Mouse (Mus musculus) lung, postnatal 25 days (tissue): ENCODE measurements at regions not wholly inside any gene's neighbourhood (a gene's known extent, or its start where the extent isn't known, plus 50 kb on each side); places are given as distances from the start of the nearest gene placed in this dataset.

Source experiments
- DNase-seq: peaks from one replicate; pipeline ENCODE4 v3.0.0; 2022; ENCODE audit warnings: low spot score

GRCm38 (mm10) chr9:52841105-52841504, 161.5 kb upstream of the AI593442 start:
- DNase-seq: no peak

GRCm38 (mm10) chr9:52839996-52840395, 160.4 kb upstream of the AI593442 start:
- no peak for DNase-seq

GRCm38 (mm10) chr9:52836151-52836630, 156.6 kb upstream of the AI593442 start:
- DNase-seq: no peak

- no peak for DNase-seq
Observed at GRCm38 (mm10) chr9:52835481-52836150, 156.0 kb upstream of the AI593442 start.

GRCm38 (mm10) chr9:52826781-52827180, 147.2 kb upstream of the AI593442 start:
- no peak for DNase-seq

- DNase-seq: no peak
Observed at GRCm38 (mm10) chr9:52816309-52816708, 136.7 kb upstream of the AI593442 start.

- DNase-seq: no peak
Observed at GRCm38 (mm10) chr9:52802969-52803368, 123.4 kb upstream of the AI593442 start.

- no peak for DNase-seq
Observed at GRCm38 (mm10) chr9:52801801-52802200, 122.2 kb upstream of the AI593442 start.

GRCm38 (mm10) chr9:52800476-52800875, 120.9 kb upstream of the AI593442 start:
- DNase-seq: peak; percentile 5

GRCm38 (mm10) chr9:52792596-52792995, 113.0 kb upstream of the AI593442 start:
- DNase-seq: no peak

- DNase-seq: no peak
Observed at GRCm38 (mm10) chr9:52782520-52782919, 102.9 kb upstream of the AI593442 start.

GRCm38 (mm10) chr9:52776542-52776941, 97.0 kb upstream of the AI593442 start:
- DNase-seq: no peak

GRCm38 (mm10) chr9:52775232-52775631, 95.7 kb upstream of the AI593442 start:
- DNase-seq: no peak

- DNase-seq: peak; percentile 4
Observed at GRCm38 (mm10) chr9:52768056-52768455, 88.5 kb upstream of the AI593442 start.

GRCm38 (mm10) chr9:52765809-52766208, 86.2 kb upstream of the AI593442 start:
- DNase-seq: no peak

GRCm38 (mm10) chr9:52762836-52763235, 83.3 kb upstream of the AI593442 start:
- no peak for DNase-seq

GRCm38 (mm10) chr9:52761257-52761656, 81.7 kb upstream of the AI593442 start:
- DNase-seq: no peak

- no peak for DNase-seq
Observed at GRCm38 (mm10) chr9:52748366-52748765, 68.8 kb upstream of the AI593442 start.

- DNase-seq: no peak
Observed at GRCm38 (mm10) chr9:52738560-52739100, 59.0 kb upstream of the AI593442 start.
